Mouse (Mus musculus) cerebellum, postnatal 4 days (tissue): Measurements from ENCODE around the gene Gtse1.
"Not testable (repeated sequence)": the region's sequence is repeated elsewhere in the genome, so short reads cannot be mapped to it uniquely, and the experiment has no call there.

ENCODE experiments used
- DNase-seq, 2 experiments: peaks; one replicate each; pipeline ENCODE4 v3.0.0; 2022; ENCODE audit warnings: low spot score in 2 of 2, mixed read lengths in 1 of 2

Gtse1 gene

GRCm38 (mm10) chr15:85859490-85860031, at the start of gene Gtse1:
Gene Gtse1 (plus strand): TSS chr15:85859745.
- peak; percentile 80 to 91 for DNase-seq

DNA sequence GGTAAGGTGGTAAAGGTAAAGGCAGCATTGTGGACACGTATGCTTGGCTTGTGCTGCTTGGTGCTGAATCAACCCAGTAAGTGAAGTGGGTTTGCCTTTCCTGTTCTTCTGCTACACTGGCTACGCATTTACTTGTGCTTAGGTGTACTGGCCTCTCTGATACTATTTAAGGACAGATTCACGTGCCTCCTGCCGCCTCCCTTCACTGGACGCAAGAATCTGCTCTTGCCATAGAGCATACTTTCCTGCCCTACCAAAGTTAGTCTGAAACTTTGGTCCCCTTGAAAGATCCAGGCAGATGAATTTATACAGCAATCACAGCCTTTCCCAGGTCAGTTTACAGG, 49.1 kb upstream of the Gtse1 start:
- no peak for DNase-seq

GRCm38 (mm10) chr15:85810806-85811521, 48.6 kb upstream of the Gtse1 start:
- DNase-seq: peak in 1 of 2 experiments; percentile 19

- DNase-seq: peak; percentile 98 to 99
These were observed 47.8 kb upstream of the Gtse1 start, which contains the start of gene Cdpf1 for GRCm38 (mm10) chr15:85811535-85812277. Gene Cdpf1 (minus strand): TSS chr15:85811697.

DNA sequence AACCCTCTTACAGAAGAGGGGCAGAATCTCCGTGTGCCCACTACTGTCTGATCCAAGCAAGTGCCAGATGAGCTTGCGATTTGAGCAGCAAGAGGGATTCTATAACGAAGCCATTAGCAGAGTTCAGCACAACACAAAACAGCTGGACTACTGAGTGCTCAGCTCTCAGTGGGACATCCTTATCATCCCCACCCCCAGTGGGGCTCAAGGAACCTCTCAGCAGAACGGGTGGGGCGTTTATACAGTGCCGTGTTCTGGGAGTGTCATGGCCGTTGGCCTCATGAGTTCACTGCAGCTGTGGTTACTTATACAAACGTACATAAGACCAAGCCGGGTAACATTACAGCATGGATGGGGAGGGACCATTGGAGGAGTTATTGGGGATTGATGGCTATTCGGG, 46.1 kb upstream of the Gtse1 start:
- DNase-seq: no peak

DNA sequence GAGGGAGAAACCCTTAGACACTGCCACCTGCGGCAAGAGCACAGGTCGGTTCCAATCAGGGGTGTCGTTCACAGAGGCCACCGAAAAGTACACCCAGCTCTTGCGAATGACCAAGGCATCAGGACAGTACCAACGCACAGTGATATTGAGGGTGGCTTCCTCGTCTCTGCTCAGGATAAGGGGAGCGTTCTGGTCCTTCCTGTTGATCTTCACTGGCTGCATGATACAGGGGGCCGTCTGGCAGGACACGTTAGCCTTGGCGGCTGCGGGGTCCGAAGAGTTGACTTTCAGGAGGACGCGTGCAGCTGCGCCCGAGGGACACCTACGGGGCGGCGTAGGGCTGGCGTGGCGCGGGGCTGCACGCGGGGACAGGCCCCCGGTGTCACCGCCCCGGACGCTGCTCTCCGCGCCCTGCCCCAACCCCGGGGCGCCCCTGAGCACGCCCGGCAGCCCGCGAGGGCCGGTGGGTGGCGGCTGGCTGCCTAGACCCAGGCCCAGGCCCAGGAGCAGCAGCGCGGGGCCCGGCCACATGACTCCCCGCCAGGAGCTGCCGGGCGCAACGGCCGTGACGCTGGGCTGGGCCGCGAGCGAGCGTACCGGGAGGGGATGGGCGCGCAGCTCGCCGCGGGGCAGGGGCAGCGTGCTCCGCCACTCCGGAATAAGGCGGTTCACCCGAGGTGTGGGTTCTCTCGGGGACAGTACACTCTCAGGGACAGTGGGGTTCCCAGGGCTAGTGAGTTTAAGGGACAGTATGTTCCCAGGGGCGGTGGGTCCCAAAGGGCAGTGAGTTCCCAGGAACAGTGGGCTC, 38.1 kb upstream of the Gtse1 start, which contains the start of gene Pkdrej:
Gene Pkdrej (minus strand): TSS at position 532 of the 808 bp plus-strand sequence.
- DNase-seq: peak in 1 of 2 experiments; percentile 32

GRCm38 (mm10) chr15:85822011-85822359, 37.6 kb upstream of the Gtse1 start:
- DNase-seq: no peak

DNA sequence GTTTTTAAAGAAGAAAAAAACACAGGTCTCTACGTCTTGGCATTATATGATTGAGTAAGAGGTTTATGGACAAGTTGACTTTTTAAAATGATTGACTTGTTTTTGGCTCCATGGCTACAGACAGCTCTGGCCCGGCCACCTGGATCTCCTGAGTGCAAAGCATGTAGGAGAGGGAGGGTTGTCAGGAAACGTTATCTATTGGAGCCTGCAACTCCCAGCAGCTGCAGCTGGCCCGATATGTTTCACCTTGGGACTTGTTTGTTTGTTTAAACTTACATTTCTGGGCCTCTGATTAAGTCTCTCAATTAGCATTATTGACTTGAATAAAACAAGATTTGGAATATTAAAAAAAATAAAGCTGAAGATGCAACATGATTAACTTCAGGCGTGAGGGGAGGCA, 32.9 kb upstream of the Gtse1 start:
- DNase-seq: no peak

DNA sequence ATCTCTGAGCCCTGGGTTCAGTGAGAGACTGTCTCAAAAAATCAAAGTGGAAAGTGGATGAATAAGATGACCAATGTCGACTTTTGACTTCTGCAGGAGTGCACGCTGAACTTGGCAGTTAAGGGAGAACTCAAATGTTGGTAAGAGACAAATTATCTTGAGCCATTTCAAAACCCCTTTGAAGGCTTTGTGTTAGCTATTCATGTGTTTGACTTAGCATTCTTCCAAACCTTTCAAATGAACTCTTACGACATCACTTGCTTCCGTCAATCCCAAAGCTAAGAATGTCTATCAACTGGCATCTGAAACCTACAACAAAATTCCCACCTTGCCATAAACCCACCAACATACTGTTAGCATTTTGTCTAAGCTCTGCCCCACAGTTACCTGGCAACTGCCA, 31.5 kb upstream of the Gtse1 start:
- DNase-seq: no peak

DNA sequence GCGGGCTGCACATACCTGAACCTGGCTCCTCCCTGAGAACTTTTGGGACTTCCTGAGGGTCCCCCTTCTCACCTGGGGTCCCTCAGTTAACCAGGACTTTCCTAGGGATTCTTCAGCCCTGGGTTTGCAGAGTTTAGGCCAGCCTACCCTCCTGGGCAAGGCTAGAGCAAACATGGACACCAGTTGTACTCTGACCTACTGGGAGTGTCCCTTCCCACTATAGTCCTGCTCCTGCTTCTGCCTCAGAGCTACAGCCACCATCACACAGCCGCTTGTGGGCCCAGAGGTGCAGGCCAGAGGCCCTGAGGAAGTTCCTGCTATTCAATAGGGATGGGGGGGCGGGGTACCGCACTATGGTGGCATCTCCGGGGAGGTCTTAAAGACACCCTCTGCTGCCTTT, 30.1 kb upstream of the Gtse1 start:
- no peak for DNase-seq

DNA sequence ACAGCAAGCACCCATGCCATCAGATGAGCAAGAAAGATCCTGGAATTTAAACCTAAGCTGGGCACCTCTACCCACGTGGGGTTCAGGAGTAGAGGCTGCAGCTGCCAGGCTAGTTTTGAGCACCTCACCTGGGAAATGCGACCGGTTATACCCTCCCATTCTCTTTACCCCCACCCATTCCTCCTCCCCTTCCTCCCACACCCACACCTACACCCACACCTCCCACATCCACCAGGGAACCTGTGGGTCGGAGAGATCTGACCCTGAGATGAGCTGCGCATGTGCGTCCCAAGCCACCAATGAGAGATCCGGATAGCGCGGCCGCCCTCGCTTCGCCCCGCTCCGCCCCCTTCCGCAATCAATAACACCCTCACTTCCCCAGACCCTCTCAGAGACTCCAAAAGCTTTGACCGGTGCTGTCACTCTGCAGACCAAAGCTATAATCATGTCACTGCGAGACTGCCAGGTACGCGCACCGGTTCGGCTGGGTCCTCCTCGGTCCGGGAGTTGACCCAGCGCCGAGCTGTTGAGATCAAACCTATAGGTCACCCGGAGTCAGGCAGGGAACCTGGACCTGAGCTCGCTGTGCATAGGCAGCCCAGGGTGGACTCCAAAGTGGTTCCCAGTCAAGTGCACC, 27.5 kb upstream of the Gtse1 start, which contains the start of gene Ttc38:
Gene Ttc38 (plus strand): TSS at position 353 of the 637 bp plus-strand sequence.
- peak; percentile 55 to 70 for DNase-seq

GRCm38 (mm10) chr15:85832599-85832998, 26.9 kb upstream of the Gtse1 start:
- no peak for DNase-seq

DNA sequence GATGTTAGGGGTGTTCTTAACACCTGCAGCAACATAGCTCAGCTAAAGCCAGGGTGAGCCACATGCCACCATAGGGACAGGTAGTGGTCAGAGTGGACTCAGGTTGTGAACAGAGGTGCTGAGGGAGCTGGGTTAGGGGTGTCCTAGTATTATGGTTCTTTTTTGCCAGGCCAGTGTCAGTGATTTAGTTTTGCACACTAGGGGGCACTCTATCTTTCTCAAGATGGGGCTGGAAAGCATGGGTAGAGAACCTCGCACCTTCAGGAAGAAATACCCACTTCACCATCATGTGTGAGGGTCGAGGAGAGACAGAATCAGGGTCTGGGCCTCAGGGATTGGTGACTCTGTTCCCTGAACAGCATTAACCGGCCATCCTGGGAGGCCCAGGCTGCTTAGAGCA, 24.2 kb upstream of the Gtse1 start:
- no peak for DNase-seq

DNA sequence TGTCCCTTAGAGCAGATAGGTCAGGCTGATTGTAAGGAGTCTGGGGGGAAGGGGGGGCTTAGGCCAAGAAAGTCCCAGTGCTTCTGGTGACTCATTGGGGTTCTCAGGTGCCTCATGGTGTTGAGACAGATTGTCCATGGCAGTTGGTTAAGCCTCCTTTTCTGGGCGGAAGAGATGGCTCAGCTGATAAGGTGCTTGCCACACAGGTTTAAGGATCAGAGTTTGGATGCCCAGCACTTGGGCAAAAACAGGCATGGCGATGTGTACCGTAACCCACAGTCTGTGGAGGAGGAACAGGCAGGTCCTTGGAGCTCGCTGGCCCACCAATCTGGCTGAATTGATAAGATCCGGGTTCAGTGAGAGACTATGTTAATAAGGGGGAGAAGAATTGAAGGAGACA, 22.7 kb upstream of the Gtse1 start:
- no peak for DNase-seq

DNA sequence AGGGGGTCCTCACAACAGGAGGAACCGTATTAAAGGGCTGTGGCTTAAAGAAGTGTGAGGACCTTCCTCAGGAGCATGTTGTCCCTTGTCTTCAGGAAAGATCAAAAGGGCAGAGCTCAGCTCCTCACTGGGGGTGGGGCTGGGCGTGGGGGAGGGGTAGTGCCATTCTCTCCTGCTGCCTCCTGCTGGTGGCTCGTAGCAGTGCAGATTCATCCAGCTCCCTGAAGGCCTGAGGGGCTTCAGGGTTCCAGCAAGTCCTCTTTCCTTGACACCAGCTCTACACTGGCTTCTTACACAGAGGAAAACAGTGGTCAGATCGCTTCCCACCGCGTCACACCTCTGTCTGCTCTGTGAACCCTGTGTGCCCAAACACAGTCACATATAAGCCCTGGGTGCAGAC, 18.6 kb upstream of the Gtse1 start:
- DNase-seq: peak in 1 of 2 experiments; percentile 23

- no peak for DNase-seq
These were observed 17.7 kb upstream of the Gtse1 start for GRCm38 (mm10) chr15:85841796-85842360.

DNA sequence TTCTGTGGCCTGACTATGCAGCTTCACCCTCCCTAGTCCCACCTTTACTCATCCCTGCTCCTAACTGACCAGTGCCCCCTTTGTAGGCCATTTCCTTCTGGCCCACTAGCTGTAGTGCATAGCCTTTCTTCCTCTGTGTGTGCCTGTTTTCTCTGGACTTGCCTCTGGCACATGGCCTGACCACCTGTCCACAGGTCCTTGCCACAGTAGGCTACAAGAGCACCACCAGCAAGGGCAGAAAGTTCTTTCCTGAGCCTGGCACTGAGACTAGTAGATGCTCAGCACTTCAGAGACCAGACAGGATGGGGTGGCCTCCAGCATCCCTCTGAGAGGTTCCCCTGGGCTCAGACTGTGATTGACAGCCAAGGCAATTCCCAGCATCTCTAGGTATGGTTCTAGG, 14.5 kb upstream of the Gtse1 start:
- no peak for DNase-seq

DNA sequence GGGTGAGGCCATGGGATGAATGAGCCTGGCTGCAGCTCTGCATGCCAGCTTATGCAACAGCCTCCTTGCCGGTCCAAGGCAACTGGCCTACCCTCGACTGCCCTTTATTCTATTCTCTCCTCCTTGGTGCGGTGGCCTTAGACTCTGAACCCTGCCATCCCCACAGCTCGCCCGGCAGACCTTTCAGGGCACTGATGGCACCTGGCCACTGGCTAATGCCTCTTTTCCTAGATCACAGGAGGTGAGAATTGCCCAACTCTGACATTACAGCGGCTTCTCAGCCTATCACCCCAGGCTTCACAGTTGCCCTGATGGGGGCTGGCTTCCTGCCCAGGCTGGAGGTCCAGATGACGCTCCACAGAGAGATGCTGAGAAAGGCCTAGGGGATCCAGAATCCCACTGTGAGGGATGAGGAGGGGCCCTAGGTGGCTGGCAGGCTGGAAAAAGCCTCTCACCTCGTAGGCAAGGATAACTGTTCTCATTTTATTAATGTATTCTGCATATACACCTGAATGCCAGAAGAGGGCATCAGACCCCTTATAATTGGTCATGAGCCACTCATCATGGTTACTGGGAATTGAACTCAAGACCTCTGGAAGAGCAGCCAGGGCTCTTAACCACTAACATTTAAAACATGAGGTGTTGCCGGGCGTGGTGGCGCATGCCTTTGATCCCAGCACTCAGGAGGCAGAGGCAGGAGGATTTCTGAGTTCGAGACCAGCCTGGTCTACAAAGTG, 7.7 kb upstream of the Gtse1 start:
- DNase-seq: no peak

GRCm38 (mm10) chr15:85858980-85859489, 510 bp upstream of the Gtse1 start:
- no peak for DNase-seq

DNA sequence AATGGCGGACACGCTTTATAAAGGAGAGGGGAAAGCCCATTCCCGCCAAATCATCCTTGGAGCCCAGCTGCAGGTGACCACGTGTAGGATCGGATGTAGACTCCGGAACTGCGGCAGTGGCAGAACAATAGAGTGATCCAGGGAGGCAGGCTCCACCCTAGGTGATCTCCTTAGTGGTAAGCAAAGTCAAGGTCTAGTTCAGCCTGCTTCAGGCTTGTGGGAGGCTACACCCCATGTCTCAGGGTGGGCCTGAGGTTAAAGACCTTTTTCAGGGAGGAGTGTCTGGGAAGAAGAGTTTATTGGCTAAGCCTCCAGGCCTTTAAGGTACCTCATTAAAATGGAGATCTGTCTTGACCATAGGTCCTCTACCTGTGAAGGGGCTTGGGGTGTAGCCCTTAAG, 6.4 kb downstream of the Gtse1 start:
- not testable (repeated sequence) for DNase-seq
